Mouse (Mus musculus) heart, adult 2 months (tissue): Measurements from ENCODE around the gene D430041D05Rik.

Experiments
- CTCF ChIP-seq: fragments of 200-600 bp; IDR thresholded peaks from 2 replicates; pipeline ENCODE4 v1.8.1; 2022; ENCODE audit warnings: antibody characterized with exemption, mild to moderate bottlenecking, moderate library complexity
- POLR2A ChIP-seq: fragments of 200-500 bp; IDR thresholded peaks from 2 replicates; pipeline ENCODE4 v1.6.1; 2011; ENCODE audit warnings: mild to moderate bottlenecking, low read depth, low read length, control low read depth; ENCODE audit not compliant: insufficient read depth

DNA sequence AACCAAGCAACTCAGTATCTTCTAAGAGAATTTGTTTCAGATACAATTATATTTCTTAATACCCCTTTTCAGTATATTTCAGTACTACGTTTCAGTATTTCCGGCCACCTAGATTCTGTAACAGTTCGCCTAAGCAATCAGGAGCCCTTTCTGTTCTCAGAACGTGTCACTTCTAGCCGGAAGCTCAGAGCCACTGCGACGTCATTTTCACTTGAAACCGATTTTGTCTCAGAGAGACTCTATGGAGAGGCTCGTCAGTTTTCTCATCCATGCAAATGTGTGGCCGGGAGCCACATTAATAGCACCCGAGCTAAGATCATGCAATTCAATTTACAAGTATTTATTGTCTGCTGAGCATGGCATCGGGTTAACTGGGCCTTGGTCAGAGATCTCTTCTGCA lies 266.8 kb downstream of the D430041D05Rik start:
- TF ChIP-seq CTCF (no peak), POLR2A (no peak)
